17 mouse cellular contexts compared by ENCODE assay signal in genomic region chr6:114208296-114208695, GRCm38 (mm10).
"Had no signal": no experiment of that assay in that cellular context is flagged by ENCODE, and none has a peak within 500 bp of the region (broad histone marks: within the 10 kb centered on the region; RNA-seq: fewer than 3 reads in every experiment).

No protein-coding gene starts in this region.

- H3K4me1 ChIP-seq: liver, embryonic 12.5 days; midbrain, embryonic 12.5 days; neural tube, embryonic 12.5 days had no signal

- H3K4me2 ChIP-seq: liver, embryonic 12.5 days; lung, embryonic 14.5 days; midbrain, embryonic 12.5 days; neural tube, embryonic 12.5 days had no signal

- DNase-seq: lung, adult 18-20 months; lung, embryonic 14.5 days; lung, postnatal 10 days; lung, postnatal 4 days; midbrain, embryonic 14.5 days; right cerebral cortex, adult 18-20 months; right cerebral cortex, postnatal 25 days; right cerebral cortex, postnatal 4 days; spleen, adult 18-20 months; thymus, adult 18-20 months; thymus, postnatal 14 days; thymus, postnatal 36 days had no signal

- H3K27ac ChIP-seq: liver, embryonic 12.5 days; liver, embryonic 14.5 days; midbrain, embryonic 10.5 days; midbrain, embryonic 12.5 days; neural tube, embryonic 12.5 days had no signal

- H3K9ac ChIP-seq: liver, embryonic 12.5 days; liver, embryonic 14.5 days; lung, embryonic 14.5 days; midbrain, embryonic 12.5 days; neural tube, embryonic 12.5 days had no signal

- H3K4me3 ChIP-seq: liver, embryonic 12.5 days; midbrain, embryonic 10.5 days; midbrain, embryonic 12.5 days; neural tube, embryonic 12.5 days had no signal

- ATAC-seq: liver, embryonic 12.5 days had no signal

- H3K9me3 ChIP-seq: liver, embryonic 12.5 days; midbrain, embryonic 10.5 days; midbrain, embryonic 12.5 days; neural tube, embryonic 12.5 days had no signal

- H3K27me3 ChIP-seq: liver, embryonic 12.5 days had no signal

- H3K36me3 ChIP-seq: liver, embryonic 12.5 days; midbrain, embryonic 10.5 days; midbrain, embryonic 12.5 days; neural tube, embryonic 12.5 days had no signal
